Mouse (Mus musculus): Measurements from ENCODE around the gene Dcun1d2. TPM values are rescaled to one million over a fixed set of nuclear protein-coding genes. Genes with fewer than 3 reads are reported as not detected.

The Dcun1d2 gene
- polyA plus RNA-seq, 1 experiment = 31.2 TPM

GRCm38 (mm10) chr8:13272834-13273233 is 15.1 kb downstream of the Dcun1d2 start:
- 95% methylated on average over 5 of the region's 5 CpGs for WGBS
- Histone ChIP-seq H3K4me1 (replicated peaks; ENCODE audit: control insufficient read depth, insufficient read depth, low read length) (no peaks in the 10 kb centered on the region), H3K27me3 (ENCODE audit: control insufficient read depth, insufficient read depth, low read length) (no peaks in the 10 kb centered on the region), H3K4me3 (ENCODE audit: control insufficient read depth, insufficient read depth, low read length) (no peak overlapping the region), H3K36me3 (ENCODE audit: control insufficient read depth, insufficient read depth, low read length) (0 out of 2 replicates have a peak, but pooled peaks cover 5% of the 10 kb centered on the region), H3K27ac (ENCODE audit: control insufficient read depth, insufficient read depth, low read length) (no peak overlapping the region)
- no peak for DNase-seq
- TF ChIP-seq CTCF (IDR thresholded peaks at IDR 0.05; ENCODE audit: borderline replicate concordance, control insufficient read depth, extremely low read depth, insufficient read depth, low read length, poor library complexity) (no peak), POLR2A (IDR thresholded peaks at IDR 0.05; ENCODE audit: control insufficient read depth, extremely low read depth, insufficient read depth, low read length, poor library complexity) (no peak)

GRCm38 (mm10) chr8:13267566-13267965 is 20.4 kb downstream of the Dcun1d2 start:
- H3K27me3 ChIP-seq (ENCODE audit: control insufficient read depth, insufficient read depth, low read length) = no peaks in the 10 kb centered on the region
- TF ChIP-seq POLR2A (IDR thresholded peaks at IDR 0.05; ENCODE audit: control insufficient read depth, extremely low read depth, insufficient read depth, low read length, poor library complexity) (no peak), CTCF (IDR thresholded peaks at IDR 0.05; ENCODE audit: borderline replicate concordance, control insufficient read depth, extremely low read depth, insufficient read depth, low read length, poor library complexity) (no peak)
- H3K36me3 ChIP-seq (ENCODE audit: control insufficient read depth, insufficient read depth, low read length) = 0 out of 2 replicates have a peak, but pooled peaks cover 5% of the 10 kb centered on the region
- no peak for DNase-seq
- no peak overlapping the region for H3K4me3 ChIP-seq (ENCODE audit: control insufficient read depth, insufficient read depth, low read length)
- no peaks in the 10 kb centered on the region for H3K4me1 ChIP-seq (replicated peaks; ENCODE audit: control insufficient read depth, insufficient read depth, low read length)
- 64% methylated on average over 2 of the region's 2 CpGs for WGBS
- no peak overlapping the region for H3K27ac ChIP-seq (ENCODE audit: control insufficient read depth, insufficient read depth, low read length)

- H3K4me3 ChIP-seq (ENCODE audit: control insufficient read depth, insufficient read depth, low read length) = no peak overlapping the region
- TF ChIP-seq CTCF (IDR thresholded peaks at IDR 0.05; ENCODE audit: borderline replicate concordance, control insufficient read depth, extremely low read depth, insufficient read depth, low read length, poor library complexity) (no peak), POLR2A (IDR thresholded peaks at IDR 0.05; ENCODE audit: control insufficient read depth, extremely low read depth, insufficient read depth, low read length, poor library complexity) (no peak)
- WGBS = 6% methylated on average over 3 of the region's 3 CpGs
- DNase-seq = no peak
- H3K36me3 ChIP-seq (ENCODE audit: control insufficient read depth, insufficient read depth, low read length) = no peaks in the 10 kb centered on the region; the same call in 1 of the 2 replicates
- H3K27me3 ChIP-seq (ENCODE audit: control insufficient read depth, insufficient read depth, low read length) = no peaks in the 10 kb centered on the region
- no peaks in the 10 kb centered on the region for H3K4me1 ChIP-seq (replicated peaks; ENCODE audit: control insufficient read depth, insufficient read depth, low read length)
- no peak overlapping the region for H3K27ac ChIP-seq (ENCODE audit: control insufficient read depth, insufficient read depth, low read length)
Measured at GRCm38 (mm10) chr8:13263376-13263775, 24.6 kb downstream of the Dcun1d2 start.

- peaks cover 6% of the 10 kb centered on the region; the same call in 1 of the 2 replicates for H3K4me1 ChIP-seq (replicated peaks; ENCODE audit: control insufficient read depth, insufficient read depth, low read length)
- DNase-seq = peak; percentile 64
Measured at GRCm38 (mm10) chr8:13254019-13254418, 33.9 kb downstream of the Dcun1d2 start, which contains the start of gene Adprhl1. Gene Adprhl1, minus strand, starts transcription at chr8:13254162.

GRCm38 (mm10) chr8:13253413-13253812 is 34.5 kb downstream of the Dcun1d2 start:
- no peak for DNase-seq
- WGBS = 95% methylated on average over 5 of the region's 5 CpGs
- TF ChIP-seq POLR2A (IDR thresholded peaks at IDR 0.05; ENCODE audit: control insufficient read depth, extremely low read depth, insufficient read depth, low read length, poor library complexity) (no peak), CTCF (IDR thresholded peaks at IDR 0.05; ENCODE audit: borderline replicate concordance, control insufficient read depth, extremely low read depth, insufficient read depth, low read length, poor library complexity) (no peak)
- no peak overlapping the region for H3K27ac ChIP-seq (ENCODE audit: control insufficient read depth, insufficient read depth, low read length)
- no peaks in the 10 kb centered on the region; the same call in 1 of the 2 replicates for H3K36me3 ChIP-seq (ENCODE audit: control insufficient read depth, insufficient read depth, low read length)
- no peak overlapping the region for H3K4me3 ChIP-seq (ENCODE audit: control insufficient read depth, insufficient read depth, low read length)
- peaks cover 6% of the 10 kb centered on the region; the same call in 1 of the 2 replicates for H3K4me1 ChIP-seq (replicated peaks; ENCODE audit: control insufficient read depth, insufficient read depth, low read length)
- no peaks in the 10 kb centered on the region for H3K27me3 ChIP-seq (ENCODE audit: control insufficient read depth, insufficient read depth, low read length)

More at GRCm38 (mm10) chr8:13254019-13254418, 33.9 kb downstream of the Dcun1d2 start, which contains the start of gene Adprhl1:
- H3K36me3 ChIP-seq (ENCODE audit: control insufficient read depth, insufficient read depth, low read length) = no peaks in the 10 kb centered on the region; the same call in 1 of the 2 replicates
- H3K27me3 ChIP-seq (ENCODE audit: control insufficient read depth, insufficient read depth, low read length) = no peaks in the 10 kb centered on the region
- H3K4me3 ChIP-seq (ENCODE audit: control insufficient read depth, insufficient read depth, low read length) = no peak within 1 kb of the TSS
- H3K27ac ChIP-seq (ENCODE audit: control insufficient read depth, insufficient read depth, low read length) = no peak within 1 kb of the TSS
- whole genome bisulfite sequencing = 41% methylated on average over 8 of the region's 8 CpGs
- peak; percentile 82; the same call in 1 of the 2 replicates for TF ChIP-seq CTCF (IDR thresholded peaks at IDR 0.05; ENCODE audit: borderline replicate concordance, control insufficient read depth, extremely low read depth, insufficient read depth, low read length, poor library complexity)
- TF ChIP-seq POLR2A (IDR thresholded peaks at IDR 0.05; ENCODE audit: control insufficient read depth, extremely low read depth, insufficient read depth, low read length, poor library complexity) = no peak

- Histone ChIP-seq H3K4me1 (replicated peaks; ENCODE audit: control insufficient read depth, insufficient read depth, low read length) (peaks cover 6% of the 10 kb centered on the region; the same call in 1 of the 2 replicates), H3K27ac (ENCODE audit: control insufficient read depth, insufficient read depth, low read length) (no peak overlapping the region), H3K36me3 (ENCODE audit: control insufficient read depth, insufficient read depth, low read length) (no peaks in the 10 kb centered on the region; the same call in 1 of the 2 replicates), H3K27me3 (ENCODE audit: control insufficient read depth, insufficient read depth, low read length) (no peaks in the 10 kb centered on the region), H3K4me3 (ENCODE audit: control insufficient read depth, insufficient read depth, low read length) (no peak overlapping the region)
- DNase-seq = no peak
- WGBS = 94% methylated on average over 13 of the region's 13 CpGs
- TF ChIP-seq POLR2A (IDR thresholded peaks at IDR 0.05; ENCODE audit: control insufficient read depth, extremely low read depth, insufficient read depth, low read length, poor library complexity) (no peak), CTCF (IDR thresholded peaks at IDR 0.05; ENCODE audit: borderline replicate concordance, control insufficient read depth, extremely low read depth, insufficient read depth, low read length, poor library complexity) (no peak)
Measured at GRCm38 (mm10) chr8:13252837-13253236, 35.1 kb downstream of the Dcun1d2 start.
